Mouse (Mus musculus) right cerebral cortex, postnatal 4 days (tissue): ENCODE results near the gene Mtrr.
"Not testable (repeated sequence)": the region's sequence is repeated elsewhere in the genome, so short reads cannot be mapped to it uniquely, and the experiment has no call there.

Experiments used
- DNase-seq: peaks from one replicate; pipeline ENCODE4 v3.0.0-alpha.2; 2022

The Mtrr gene

GRCm38 (mm10) chr13:68568110-68568509 is 13.8 kb downstream of the Mtrr start:
- no peak for DNase-seq

GRCm38 (mm10) chr13:68553391-68553790 is 28.6 kb downstream of the Mtrr start:
- not testable (repeated sequence) for DNase-seq
